Mouse (Mus musculus): ENCODE results near the gene Gm13769.
"Not testable (repeated sequence)": the region's sequence is repeated elsewhere in the genome, so short reads cannot be mapped to it uniquely, and the experiment has no call there.

Gene Gm13769

GRCm38 (mm10) chr2:90321900-90322299, at the start of gene Gm13769:
Gene Gm13769 (plus strand): TSS chr2:90322200.
- POLR2A ChIA-PET, CTCF ChIA-PET: not testable (repeated sequence)

- ChIA-PET POLR2A (no interaction called here), CTCF (no interaction called here)
These were observed 29.3 kb upstream of the Gm13769 start, which contains the start of gene Olfr1272 for GRCm38 (mm10) chr2:90292741-90293140. Gene Olfr1272 (minus strand): TSS chr2:90292841.

- POLR2A ChIA-PET, CTCF ChIA-PET: not testable (repeated sequence)
These were observed 24.7 kb downstream of the Gm13769 start for GRCm38 (mm10) chr2:90346694-90347093.

GRCm38 (mm10) chr2:90351047-90351446, 29.0 kb downstream of the Gm13769 start:
- CTCF ChIA-PET, POLR2A ChIA-PET: not testable (repeated sequence)

- POLR2A ChIA-PET, CTCF ChIA-PET: not testable (repeated sequence)
These were observed 29.5 kb downstream of the Gm13769 start for GRCm38 (mm10) chr2:90351540-90351939.

GRCm38 (mm10) chr2:90359229-90359628, 37.2 kb downstream of the Gm13769 start:
- CTCF ChIA-PET, POLR2A ChIA-PET: not testable (repeated sequence)

GRCm38 (mm10) chr2:90360199-90360598, 38.2 kb downstream of the Gm13769 start:
- CTCF ChIA-PET, POLR2A ChIA-PET: not testable (repeated sequence)
